Mouse (Mus musculus) C2C12 (cell line): ENCODE results near the gene Rnf182. TPM values are rescaled to one million over a fixed set of nuclear protein-coding genes. Genes with fewer than 3 reads are reported as not detected.

Experiments used
- H3K27me3 ChIP-seq: one replicate; pipeline ENCODE4 v1.6.1; 2011; ENCODE audit not compliant: control insufficient read depth, insufficient read depth, insufficient read length
- H3K36me3 ChIP-seq: one replicate; pipeline ENCODE4 v1.6.1; 2011; ENCODE audit not compliant: control insufficient read depth, insufficient read depth
- H3K4me3 ChIP-seq: one replicate; pipeline ENCODE4 v1.5.1; 2011; ENCODE audit warnings: mild to moderate bottlenecking, control low read depth; ENCODE audit not compliant: poor library complexity, insufficient read depth, severe bottlenecking
- H3K79me2 ChIP-seq: one replicate; pipeline ENCODE4 v1.6.1; 2011; ENCODE audit not compliant: control insufficient read depth, insufficient read depth
- H3K79me3 ChIP-seq: one replicate; pipeline ENCODE4 v1.6.1; 2011; ENCODE audit warnings: low read depth, control low read depth
- H3ac ChIP-seq: one replicate; pipeline ENCODE3; 2011; ENCODE audit warnings: low read depth; ENCODE audit not compliant: control insufficient read depth, insufficient read length
- CEBPB ChIP-seq: IDR thresholded peaks from one replicate; pipeline ENCODE4 v1.6.1; 2011; ENCODE audit warnings: low read depth, mild to moderate bottlenecking, control low read depth, moderate library complexity
- CTCF ChIP-seq: IDR thresholded peaks from one replicate; pipeline ENCODE4 v1.5.1; 2011; ENCODE audit not compliant: control insufficient read depth, insufficient read depth, insufficient read length
- FOSL1 ChIP-seq: IDR thresholded peaks from one replicate; pipeline ENCODE4 v1.8.0; 2011; ENCODE audit warnings: mild to moderate bottlenecking, low read length; ENCODE audit not compliant: poor library complexity, insufficient read depth, severe bottlenecking
- MAX ChIP-seq: IDR thresholded peaks from one replicate; pipeline ENCODE4 v1.6.1; 2011; ENCODE audit warnings: mild to moderate bottlenecking, control low read depth
- MYOD1 ChIP-seq: IDR thresholded peaks from one replicate; pipeline ENCODE4 v1.6.1; 2011; ENCODE audit warnings: low read depth; ENCODE audit not compliant: control insufficient read depth, insufficient read length
- MYOG ChIP-seq: IDR thresholded peaks from one replicate; pipeline ENCODE4 v1.6.1; 2011; ENCODE audit not compliant: control insufficient read depth, insufficient read length; ENCODE audit errors: extremely low read depth
- USF1 ChIP-seq: IDR thresholded peaks from one replicate; pipeline ENCODE4 v1.6.1; 2011; ENCODE audit warnings: low read depth, mild to moderate bottlenecking, control low read depth, moderate library complexity
- polyA plus RNA-seq: library from polyadenylated mRNA; unstranded; fragments of >200 nt; fragmentation: generic; extraction: Trizol; gene quantifications from one replicate; pipeline ENCODE4 v1.2.1, GENCODE M21; 2012; ENCODE audit warnings: missing spikeins

The Rnf182 gene
- polyA plus RNA-seq, 1 experiment, result 0.01 TPM

GRCm38 (mm10) chr13:43577254-43577653 lies 38.3 kb upstream of the Rnf182 start:
- no peak for TF ChIP-seq USF1
- TF ChIP-seq MAX, result no peak
- no peak for TF ChIP-seq MYOD1
- TF ChIP-seq CEBPB, result no peak
- TF ChIP-seq CTCF, result no peak
- TF ChIP-seq MYOG, result no peak
- no peak for TF ChIP-seq FOSL1
- Histone ChIP-seq H3K27me3 (no peaks in the 10 kb centered on the region), H3K4me3 (no peak overlapping the region), H3K79me2 (no peaks in the 10 kb centered on the region), H3ac (no peak overlapping the region), H3K36me3 (no peaks in the 10 kb centered on the region), H3K79me3 (no peaks in the 10 kb centered on the region)

DNA sequence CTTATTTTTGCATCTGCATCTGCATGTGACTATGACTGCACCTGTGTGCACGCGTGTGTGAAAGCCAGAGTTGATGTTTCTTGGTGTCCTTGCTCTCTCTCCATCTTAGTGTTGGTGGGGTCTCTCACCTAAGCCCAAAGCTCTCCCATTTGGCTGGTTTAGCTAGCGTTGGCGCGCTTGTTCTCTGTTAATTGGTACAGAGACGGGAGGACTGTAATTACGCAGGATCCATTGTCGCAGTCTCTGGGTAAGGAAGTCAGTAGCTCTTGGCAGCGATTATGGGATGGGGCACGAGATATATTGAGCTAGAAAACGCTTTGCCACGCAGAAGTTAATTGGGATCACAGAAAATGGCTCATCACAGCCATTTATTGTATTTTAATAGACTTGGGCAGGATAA lies 37.7 kb upstream of the Rnf182 start:
- Histone ChIP-seq H3K4me3 (no peak overlapping the region), H3ac (no peak overlapping the region), H3K27me3 (no peaks in the 10 kb centered on the region), H3K36me3 (no peaks in the 10 kb centered on the region), H3K79me2 (no peaks in the 10 kb centered on the region), H3K79me3 (no peaks in the 10 kb centered on the region)
- TF ChIP-seq CTCF (no peak), USF1 (no peak), CEBPB (no peak)

GRCm38 (mm10) chr13:43579740-43580139 lies 35.8 kb upstream of the Rnf182 start:
- no peak overlapping the region for H3K4me3 ChIP-seq
- H3K27me3 ChIP-seq, result no peaks in the 10 kb centered on the region
- peak; percentile 61 for TF ChIP-seq CTCF
- no peak for TF ChIP-seq MYOD1
- H3K79me2 ChIP-seq, result no peaks in the 10 kb centered on the region
- H3ac ChIP-seq, result no peak overlapping the region
- H3K36me3 ChIP-seq, result no peaks in the 10 kb centered on the region
- H3K79me3 ChIP-seq, result no peaks in the 10 kb centered on the region

- H3K79me2 ChIP-seq, result no peaks in the 10 kb centered on the region
- no peaks in the 10 kb centered on the region for H3K36me3 ChIP-seq
- H3K79me3 ChIP-seq, result no peaks in the 10 kb centered on the region
- no peak for TF ChIP-seq MAX
- no peak overlapping the region for H3K4me3 ChIP-seq
- no peak overlapping the region for H3ac ChIP-seq
- no peaks in the 10 kb centered on the region for H3K27me3 ChIP-seq
Observed at GRCm38 (mm10) chr13:43580661-43581060, 34.8 kb upstream of the Rnf182 start.

- Histone ChIP-seq H3K36me3 (no peaks in the 10 kb centered on the region), H3K4me3 (no peak overlapping the region), H3K27me3 (no peaks in the 10 kb centered on the region), H3K79me2 (no peaks in the 10 kb centered on the region), H3ac (no peak overlapping the region), H3K79me3 (no peaks in the 10 kb centered on the region)
- no peak for TF ChIP-seq CEBPB
- TF ChIP-seq FOSL1, result no peak
- TF ChIP-seq MAX, result no peak
- TF ChIP-seq USF1, result no peak
- TF ChIP-seq MYOG, result no peak
- TF ChIP-seq CTCF, result no peak
- TF ChIP-seq MYOD1, result no peak
Observed at GRCm38 (mm10) chr13:43582961-43583360, 32.5 kb upstream of the Rnf182 start.

DNA sequence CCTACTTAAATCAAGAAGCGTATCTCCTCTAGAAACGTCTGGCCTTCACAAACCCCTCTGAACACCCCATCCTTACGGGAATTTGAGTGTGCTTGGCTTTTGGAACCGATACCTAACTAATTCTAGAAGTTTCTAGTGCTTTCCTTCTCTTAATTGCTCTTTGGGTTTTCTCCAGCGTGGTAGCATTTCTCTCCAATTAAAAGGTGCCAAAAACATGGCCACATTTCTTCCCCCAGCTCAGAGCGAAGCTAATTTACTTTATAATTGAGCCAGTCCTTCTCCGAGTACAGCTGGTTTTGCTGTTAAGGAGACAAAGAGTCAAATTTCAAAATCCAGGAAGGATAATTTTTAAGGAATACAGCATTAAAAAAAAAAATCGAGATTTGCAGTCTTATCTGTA lies 32.0 kb upstream of the Rnf182 start:
- H3K27me3 ChIP-seq, result no peaks in the 10 kb centered on the region
- no peaks in the 10 kb centered on the region for H3K36me3 ChIP-seq
- no peak for TF ChIP-seq USF1
- TF ChIP-seq MYOD1, result no peak
- TF ChIP-seq CEBPB, result no peak
- no peak overlapping the region for H3K4me3 ChIP-seq
- no peaks in the 10 kb centered on the region for H3K79me3 ChIP-seq
- H3K79me2 ChIP-seq, result no peaks in the 10 kb centered on the region
- H3ac ChIP-seq, result no peak overlapping the region

DNA sequence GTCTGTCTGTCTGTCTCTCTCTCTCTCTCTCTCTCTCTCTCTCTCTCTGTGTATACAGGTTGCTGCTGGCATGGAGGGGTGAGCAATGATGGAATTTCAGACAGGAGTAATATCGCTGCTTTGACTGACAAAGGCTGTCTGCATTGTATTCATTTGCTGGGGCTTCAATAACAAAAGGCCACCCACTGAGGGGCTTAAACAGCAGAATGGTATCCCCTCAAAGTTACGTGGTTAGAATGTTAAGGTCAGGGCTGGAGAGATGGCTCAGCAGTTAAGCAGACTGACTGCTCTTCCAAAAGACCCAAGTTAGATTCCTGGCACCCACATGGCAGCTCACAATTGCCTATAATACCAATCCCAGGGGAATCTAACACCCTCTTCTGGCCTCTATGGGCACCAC lies 30.2 kb upstream of the Rnf182 start:
- Histone ChIP-seq H3K36me3 (no peaks in the 10 kb centered on the region), H3K4me3 (no peak overlapping the region), H3ac (no peak overlapping the region), H3K79me3 (no peaks in the 10 kb centered on the region), H3K27me3 (no peaks in the 10 kb centered on the region), H3K79me2 (no peaks in the 10 kb centered on the region)
- TF ChIP-seq CTCF (no peak), MYOG (no peak), CEBPB (no peak), USF1 (no peak), FOSL1 (no peak), MYOD1 (no peak), MAX (no peak)
